Mouse (Mus musculus) liver, embryonic 12.5 days (tissue): ENCODE results near the gene Pfkfb4. TPM values are rescaled to one million over a fixed set of nuclear protein-coding genes. Genes with fewer than 3 reads are reported as not detected.

ENCODE experiments used
- ATAC-seq: fragments of 200-750 bp; cut with Nextera tagmentation; 2 replicates; pipeline ENCODE4 v1.8.0; 2017; ENCODE audit warnings: moderate number of reproducible peaks, mild to moderate bottlenecking, moderate library complexity
- H3K27ac ChIP-seq: fragments of 300-500 bp; sonication (generic); 2 replicates; pipeline ENCODE4 v1.5.1; 2016; ENCODE audit warnings: mild to moderate bottlenecking
- H3K27me3 ChIP-seq: fragments of 300-500 bp; sonication (generic); replicated peaks from 2 replicates; pipeline ENCODE4 v1.6.1; 2016; ENCODE audit warnings: mild to moderate bottlenecking, moderate library complexity
- H3K36me3 ChIP-seq: fragments of 300-500 bp; sonication (generic); 2 replicates; pipeline ENCODE4 v1.6.1; 2016; ENCODE audit warnings: mild to moderate bottlenecking, moderate library complexity
- H3K4me1 ChIP-seq: fragments of 300-500 bp; sonication (generic); 2 replicates; pipeline ENCODE4 v1.6.1; 2016
- H3K4me2 ChIP-seq: fragments of 300-500 bp; sonication (generic); 2 replicates; pipeline ENCODE4 v1.6.1; 2016; ENCODE audit warnings: mild to moderate bottlenecking, moderate library complexity
- H3K4me3 ChIP-seq: fragments of 300-500 bp; sonication (generic); 2 replicates; pipeline ENCODE4 v1.5.1; 2016; ENCODE audit warnings: mild to moderate bottlenecking, moderate library complexity
- H3K9ac ChIP-seq: fragments of 300-500 bp; sonication (generic); 2 replicates; pipeline ENCODE4 v1.6.1; 2016; ENCODE audit warnings: mild to moderate bottlenecking, moderate library complexity
- H3K9me3 ChIP-seq: fragments of 300-500 bp; sonication (generic); replicated peaks from 2 replicates; pipeline ENCODE4 v1.6.1; 2016; ENCODE audit warnings: mild to moderate bottlenecking, moderate library complexity
- whole genome bisulfite sequencing: fragments of 180-500 bp; shearing (Covaris S2); methylation state at CpG from one replicate; pipeline ENCODE4 v1.1.7; 2016; ENCODE audit not compliant: insufficient replicate concordance; 5-methylcytosine and 5-hydroxymethylcytosine counted together
- polyA plus RNA-seq: library from polyadenylated mRNA; unstranded; fragments of >200 nt; fragmentation: Nextera tagmentation; extraction: Ambion mirVana; gene quantifications from 2 replicates; pipeline ENCODE4 v1.2.1, GENCODE M21; 2016

The Pfkfb4 gene
- polyA plus RNA-seq, 1 experiment from 2014 or later: 3.4 TPM

GRCm38 (mm10) chr9:108976483-108976882, 15.1 kb upstream of the Pfkfb4 start:
- Histone ChIP-seq H3K4me2 (no peak overlapping the region), H3K9me3 (no peaks in the 10 kb centered on the region), H3K4me1 (no peaks in the 10 kb centered on the region), H3K27ac (no peak overlapping the region), H3K9ac (no peak overlapping the region), H3K4me3 (no peak overlapping the region), H3K36me3 (no peaks in the 10 kb centered on the region), H3K27me3 (0 out of 2 replicates have a peak, but pooled peaks cover 3% of the 10 kb centered on the region)
- no peak for ATAC-seq
- WGBS: 56% methylated on average over 9 of the region's 9 CpGs

GRCm38 (mm10) chr9:108977966-108978365, 13.6 kb upstream of the Pfkfb4 start:
- Histone ChIP-seq H3K4me1 (peaks cover 10% of the 10 kb centered on the region), H3K4me3 (no peak overlapping the region), H3K36me3 (no peaks in the 10 kb centered on the region), H3K4me2 (no peak overlapping the region), H3K27me3 (peaks cover 9% of the 10 kb centered on the region), H3K27ac (no peak overlapping the region), H3K9me3 (no peaks in the 10 kb centered on the region), H3K9ac (no peak overlapping the region)
- ATAC-seq: no peak
- 56% methylated on average over 7 of the region's 7 CpGs for WGBS

GRCm38 (mm10) chr9:108982498-108982897, 9.1 kb upstream of the Pfkfb4 start:
- no peak for ATAC-seq
- H3K4me2 ChIP-seq: peak overlapping the region; percentile 56; the same call in 1 of the 2 replicates
- 56% methylated on average over 8 of the region's 8 CpGs for WGBS

GRCm38 (mm10) chr9:108983209-108983608, 8.4 kb upstream of the Pfkfb4 start:
- H3K4me2 ChIP-seq: peak overlapping the region; percentile 56
- peak; percentile 83 for ATAC-seq

More at GRCm38 (mm10) chr9:108982498-108982897, 9.1 kb upstream of the Pfkfb4 start:
- H3K36me3 ChIP-seq: no peaks in the 10 kb centered on the region
- H3K27me3 ChIP-seq: peaks cover 25% of the 10 kb centered on the region
- H3K9ac ChIP-seq: peak overlapping the region; percentile 35; the same call in 1 of the 2 replicates
- no peaks in the 10 kb centered on the region for H3K9me3 ChIP-seq
- H3K27ac ChIP-seq: peak overlapping the region; percentile 51
- peaks cover 29% of the 10 kb centered on the region for H3K4me1 ChIP-seq
- no peak overlapping the region for H3K4me3 ChIP-seq

GRCm38 (mm10) chr9:108985710-108986109, 5.9 kb upstream of the Pfkfb4 start, which contains the start of gene Ucn2:
TSS of gene Ucn2 (plus strand) at chr9:108986010.
- Histone ChIP-seq H3K9me3 (no peaks in the 10 kb centered on the region), H3K27ac (no peak within 1 kb of the TSS), H3K9ac (no peak within 1 kb of the TSS), H3K4me3 (no peak within 1 kb of the TSS), H3K4me1 (peaks cover 61% of the 10 kb centered on the region), H3K36me3 (no peaks in the 10 kb centered on the region), H3K4me2 (no peak within 1 kb of the TSS), H3K27me3 (peaks cover 22% of the 10 kb centered on the region)
- 63% methylated on average over 4 of the region's 4 CpGs for WGBS
- no peak for ATAC-seq

More at GRCm38 (mm10) chr9:108983209-108983608, 8.4 kb upstream of the Pfkfb4 start:
- H3K9ac ChIP-seq: peak overlapping the region; percentile 35; the same call in 1 of the 2 replicates
- no peaks in the 10 kb centered on the region for H3K36me3 ChIP-seq
- whole genome bisulfite sequencing: 33% methylated on average over 9 of the region's 9 CpGs
- H3K27me3 ChIP-seq: peaks cover 25% of the 10 kb centered on the region
- peak overlapping the region; percentile 15; the same call in 1 of the 2 replicates for H3K4me3 ChIP-seq
- H3K27ac ChIP-seq: peak overlapping the region; percentile 51
- no peaks in the 10 kb centered on the region for H3K9me3 ChIP-seq
- peaks cover 36% of the 10 kb centered on the region for H3K4me1 ChIP-seq

- WGBS: 25% methylated on average over 15 of the region's 15 CpGs
- Histone ChIP-seq H3K4me3 (peak overlapping the region; percentile 13; the same call in 1 of the 2 replicates), H3K4me2 (peak overlapping the region; percentile 51), H3K9me3 (no peaks in the 10 kb centered on the region), H3K4me1 (peaks cover 71% of the 10 kb centered on the region), H3K27ac (no peak overlapping the region), H3K36me3 (no peaks in the 10 kb centered on the region), H3K9ac (peak overlapping the region; percentile 13; the same call in 1 of the 2 replicates), H3K27me3 (peaks cover 16% of the 10 kb centered on the region)
- ATAC-seq: no peak
These were observed 3.8 kb upstream of the Pfkfb4 start for GRCm38 (mm10) chr9:108987704-108988350.

- Histone ChIP-seq H3K9ac (no peak overlapping the region), H3K27ac (peak overlapping the region; percentile 81; the same call in 1 of the 2 replicates)
These were observed 1.6 kb upstream of the Pfkfb4 start for GRCm38 (mm10) chr9:108989802-108990461.

GRCm38 (mm10) chr9:108990462-108990820, 1.1 kb upstream of the Pfkfb4 start:
- H3K36me3 ChIP-seq: no peaks in the 10 kb centered on the region
- 75% methylated on average over 7 of the region's 7 CpGs for WGBS

More at GRCm38 (mm10) chr9:108989802-108990461, 1.6 kb upstream of the Pfkfb4 start:
- no peaks in the 10 kb centered on the region for H3K36me3 ChIP-seq
- H3K4me1 ChIP-seq: peaks cover 67% of the 10 kb centered on the region
- WGBS: 69% methylated on average over 4 of the region's 4 CpGs
- H3K4me3 ChIP-seq: no peak overlapping the region
- ATAC-seq: no peak
- no peak overlapping the region for H3K4me2 ChIP-seq
- peaks cover 5% of the 10 kb centered on the region for H3K27me3 ChIP-seq
- no peaks in the 10 kb centered on the region for H3K9me3 ChIP-seq

GRCm38 (mm10) chr9:108992085-108992469, 499 bp downstream of the Pfkfb4 start:
- no peaks in the 10 kb centered on the region for H3K36me3 ChIP-seq
- WGBS: 14% methylated on average over 18 of the region's 18 CpGs
- H3K4me2 ChIP-seq: peak overlapping the region; percentile 91
- no peak overlapping the region; the same call in 1 of the 2 replicates for H3K27ac ChIP-seq
- no peaks in the 10 kb centered on the region for H3K9me3 ChIP-seq
- H3K4me3 ChIP-seq: peak overlapping the region; percentile 65
- H3K4me1 ChIP-seq: peaks cover 82% of the 10 kb centered on the region
- peak overlapping the region; percentile 63 for H3K9ac ChIP-seq
- H3K27me3 ChIP-seq: no peaks in the 10 kb centered on the region
- ATAC-seq: no peak

More at GRCm38 (mm10) chr9:108990462-108990820, 1.1 kb upstream of the Pfkfb4 start:
- Histone ChIP-seq H3K4me1 (peaks cover 69% of the 10 kb centered on the region), H3K27me3 (peaks cover under 1% of the 10 kb centered on the region; the same call in 1 of the 2 replicates), H3K27ac (peak overlapping the region; percentile 81), H3K9me3 (no peaks in the 10 kb centered on the region), H3K4me3 (no peak overlapping the region), H3K9ac (no peak overlapping the region), H3K4me2 (peak overlapping the region; percentile 91)
- no peak for ATAC-seq

- no peaks in the 10 kb centered on the region for H3K36me3 ChIP-seq
- peak overlapping the region; percentile 65 for H3K4me3 ChIP-seq
- no peak for ATAC-seq
- no peak overlapping the region; the same call in 1 of the 2 replicates for H3K27ac ChIP-seq
- 33% methylated on average over 9 of the region's 9 CpGs for WGBS
- peak overlapping the region; percentile 91 for H3K4me2 ChIP-seq
- peaks cover 77% of the 10 kb centered on the region for H3K4me1 ChIP-seq
- H3K27me3 ChIP-seq: no peaks in the 10 kb centered on the region
- no peaks in the 10 kb centered on the region for H3K9me3 ChIP-seq
- 0 out of 2 replicates have a peak overlapping the region, but pooled peaks have one; percentile 63 for H3K9ac ChIP-seq
These were observed 1.2 kb downstream of the Pfkfb4 start for GRCm38 (mm10) chr9:108992620-108993361.

- Histone ChIP-seq H3K4me1 (peaks cover 58% of the 10 kb centered on the region), H3K27ac (peak overlapping the region; percentile 38; the same call in 1 of the 2 replicates), H3K4me3 (no peak overlapping the region), H3K9me3 (no peaks in the 10 kb centered on the region), H3K4me2 (no peak overlapping the region), H3K9ac (no peak overlapping the region), H3K36me3 (no peaks in the 10 kb centered on the region), H3K27me3 (no peaks in the 10 kb centered on the region)
- no peak for ATAC-seq
- WGBS: 63% methylated on average over 9 of the region's 9 CpGs
These were observed 4.8 kb downstream of the Pfkfb4 start for GRCm38 (mm10) chr9:108996411-108996810.
